Mouse (Mus musculus): ENCODE data around the gene Abcb9.
"Not testable (repeated sequence)": the region's sequence is repeated elsewhere in the genome, so short reads cannot be mapped to it uniquely, and the experiment has no call there.

Gene Abcb9

GRCm38 (mm10) chr5:124056956-124057355, 38.6 kb downstream of the Abcb9 start:
- DNase-seq, result no peak

- no peak for DNase-seq
These were observed 39.4 kb downstream of the Abcb9 start for GRCm38 (mm10) chr5:124056219-124056618.

GRCm38 (mm10) chr5:124052641-124053040, 43.0 kb downstream of the Abcb9 start:
- not testable (repeated sequence) for DNase-seq

GRCm38 (mm10) chr5:124051899-124052491, 43.6 kb downstream of the Abcb9 start:
- DNase-seq, result no peak

GRCm38 (mm10) chr5:124050095-124051050, 45.2 kb downstream of the Abcb9 start:
- peak in 1 of 2 experiments; percentile 45 for DNase-seq

- DNase-seq, result peak in 1 of 2 experiments; percentile 58
These were observed 46.2 kb downstream of the Abcb9 start for GRCm38 (mm10) chr5:124049249-124050045.

- peak in 1 of 2 experiments; percentile 41 for DNase-seq
These were observed 48.7 kb downstream of the Abcb9 start for GRCm38 (mm10) chr5:124046741-124047401.

GRCm38 (mm10) chr5:124045453-124046010, 50.1 kb downstream of the Abcb9 start:
- no peak for DNase-seq

- DNase-seq, result no peak
These were observed 51.6 kb downstream of the Abcb9 start for GRCm38 (mm10) chr5:124043999-124044398.

GRCm38 (mm10) chr5:124043212-124043978, 52.2 kb downstream of the Abcb9 start:
- peak; percentile 31 to 46 for DNase-seq

- DNase-seq, result no peak
These were observed 54.5 kb downstream of the Abcb9 start for GRCm38 (mm10) chr5:124041097-124041496.

- no peak for DNase-seq
These were observed 56.0 kb downstream of the Abcb9 start for GRCm38 (mm10) chr5:124039602-124040001.

GRCm38 (mm10) chr5:124036836-124037235, 58.8 kb downstream of the Abcb9 start:
- peak in 1 of 2 experiments; percentile 40 for DNase-seq

GRCm38 (mm10) chr5:124036341-124036740, 59.3 kb downstream of the Abcb9 start:
- DNase-seq, result no peak

- DNase-seq, result no peak
These were observed 59.8 kb downstream of the Abcb9 start for GRCm38 (mm10) chr5:124035806-124036205.

- no peak for DNase-seq
These were observed 60.2 kb downstream of the Abcb9 start for GRCm38 (mm10) chr5:124035406-124035805.

GRCm38 (mm10) chr5:124034471-124034870, 61.1 kb downstream of the Abcb9 start:
- DNase-seq, result no peak

- DNase-seq, result peak; percentile 92 to 94
These were observed 63.5 kb downstream of the Abcb9 start, which contains the start of gene Vps37b for GRCm38 (mm10) chr5:124032001-124032508. TSS of gene Vps37b (minus strand) at chr5:124032270.

GRCm38 (mm10) chr5:124031068-124031955, 64.3 kb downstream of the Abcb9 start:
- DNase-seq, result peak in 1 of 2 experiments; percentile 40

Measured in kidney, postnatal 4 days (tissue).